Mouse (Mus musculus) retina, adult 2 months (tissue): ENCODE measurements around the gene Gm26620.

Experiments used
- DNase-seq: peaks from one replicate; pipeline ENCODE4 v3.0.0-alpha.2; 2012; ENCODE audit warnings: low read depth, low spot score

Gene Gm26620

GRCm38 (mm10) chr1:170884978-170885561 is at the start of gene Gm26620, which contains the start of gene Dusp12:
Gene Gm26620 (plus strand): TSS chr1:170885065.
Gene Dusp12 (minus strand): TSS chr1:170885540.
- DNase-seq, result peak; percentile 83

GRCm38 (mm10) chr1:170839685-170840084 is 45.2 kb upstream of the Gm26620 start:
- DNase-seq, result peak; percentile 18

- no peak for DNase-seq
Measured at GRCm38 (mm10) chr1:170844380-170844779, 40.5 kb upstream of the Gm26620 start.

- no peak for DNase-seq
Measured at GRCm38 (mm10) chr1:170845448-170846307, 39.2 kb upstream of the Gm26620 start.

GRCm38 (mm10) chr1:170850007-170850406 is 34.9 kb upstream of the Gm26620 start:
- DNase-seq, result no peak

- DNase-seq, result no peak
Measured at GRCm38 (mm10) chr1:170850637-170851624, 33.9 kb upstream of the Gm26620 start.

- DNase-seq, result no peak
Measured at GRCm38 (mm10) chr1:170853604-170854003, 31.3 kb upstream of the Gm26620 start.

GRCm38 (mm10) chr1:170855056-170855760 is 29.7 kb upstream of the Gm26620 start:
- DNase-seq, result no peak

- no peak for DNase-seq
Measured at GRCm38 (mm10) chr1:170857369-170857768, 27.5 kb upstream of the Gm26620 start.

GRCm38 (mm10) chr1:170858872-170859271 is 26.0 kb upstream of the Gm26620 start:
- DNase-seq, result no peak

GRCm38 (mm10) chr1:170861671-170862434 is 23.0 kb upstream of the Gm26620 start:
- no peak for DNase-seq

GRCm38 (mm10) chr1:170862435-170862717 is 22.5 kb upstream of the Gm26620 start:
- DNase-seq, result no peak

- no peak for DNase-seq
Measured at GRCm38 (mm10) chr1:170863033-170863432, 21.8 kb upstream of the Gm26620 start.

- no peak for DNase-seq
Measured at GRCm38 (mm10) chr1:170864234-170864633, 20.6 kb upstream of the Gm26620 start.

GRCm38 (mm10) chr1:170864754-170865153 is 20.1 kb upstream of the Gm26620 start:
- DNase-seq, result no peak

- no peak for DNase-seq
Measured at GRCm38 (mm10) chr1:170865406-170865805, 19.5 kb upstream of the Gm26620 start.

- DNase-seq, result no peak
Measured at GRCm38 (mm10) chr1:170866992-170867690, 17.7 kb upstream of the Gm26620 start.

GRCm38 (mm10) chr1:170867691-170868105 is 17.2 kb upstream of the Gm26620 start, which contains the start of gene Atf6:
Gene Atf6 (minus strand): TSS chr1:170867771.
- DNase-seq, result peak; percentile 89

GRCm38 (mm10) chr1:170868107-170868904 is 16.6 kb upstream of the Gm26620 start:
- peak; percentile 76 for DNase-seq
